Mouse (Mus musculus): ENCODE measurements at regions not wholly inside any gene's neighbourhood (a gene's known extent, or its start where the extent isn't known, plus 50 kb on each side); places are given as distances from the start of the nearest gene placed in this dataset.

DNA sequence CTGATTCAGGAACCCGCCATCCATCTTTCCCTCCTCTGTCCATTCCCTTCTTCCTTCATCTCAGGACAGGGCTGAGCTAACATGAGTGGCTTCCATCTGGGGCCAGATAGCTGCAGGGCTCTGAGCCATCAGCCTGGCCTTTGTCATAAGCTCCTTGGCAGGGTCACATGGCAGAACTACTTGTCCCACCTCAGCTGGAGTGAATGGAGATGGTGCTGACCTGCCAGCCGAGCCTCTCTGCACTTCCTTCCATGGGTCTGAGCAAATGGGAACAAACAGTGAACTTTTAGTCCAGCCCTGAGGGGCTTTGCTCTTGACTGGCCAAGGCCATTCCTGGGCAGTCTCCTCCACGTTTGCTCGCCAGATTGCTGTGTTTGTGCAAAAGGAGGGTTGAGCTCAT, 206.1 kb downstream of the Ttc32 start:
- Histone ChIP-seq H3K36me3 (ENCODE audit: insufficient read depth, low read length) (no peaks in the 10 kb centered on the region), H3K4me1 (ENCODE audit: insufficient read depth, low read length) (no peaks in the 10 kb centered on the region), H3K9ac (replicated peaks; ENCODE audit: low read length) (no peak overlapping the region), H3K27ac (no peak overlapping the region), H3K9me3 (ENCODE audit: low read length) (no peaks in the 10 kb centered on the region), H3K4me3 (ENCODE audit: low read length) (no peak overlapping the region), H3K4me2 (ENCODE audit: low read depth, low read length) (no peak overlapping the region), H3K27me3 (ENCODE audit: insufficient read depth, low read length) (no peaks in the 10 kb centered on the region)
- no peak for ATAC-seq
- no peak for TF ChIP-seq CTCF (IDR thresholded peaks at IDR 0.05; ENCODE audit: low read depth)
- WGBS = 81% methylated on average over 4 of the region's 4 CpGs
- no peak for DNase-seq (ENCODE audit: low spot score)

DNA sequence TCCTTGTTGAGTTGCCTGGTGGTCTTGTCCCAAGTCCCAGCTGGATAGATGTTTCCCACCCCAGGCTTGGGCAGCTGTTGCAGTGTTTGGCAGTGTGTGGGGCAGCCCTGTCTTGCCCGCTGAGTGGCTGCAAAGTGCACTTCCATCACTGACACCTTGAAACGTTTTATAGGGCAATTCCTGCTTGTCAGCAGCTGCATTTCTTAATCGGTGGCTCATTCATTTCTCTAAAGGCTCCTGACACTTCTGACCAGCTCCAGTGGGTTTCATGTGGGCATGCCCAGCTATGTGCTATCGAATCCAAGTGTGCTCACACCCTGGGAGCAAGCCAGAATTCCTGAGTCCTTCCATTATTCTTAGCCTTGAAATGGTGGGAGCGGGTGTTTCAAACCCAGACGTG, 207.7 kb downstream of the Ttc32 start:
- 70% methylated on average over 6 of the region's 6 CpGs for WGBS
- Histone ChIP-seq H3K27me3 (ENCODE audit: insufficient read depth, low read length) (no peaks in the 10 kb centered on the region), H3K4me1 (ENCODE audit: insufficient read depth, low read length) (no peaks in the 10 kb centered on the region), H3K9ac (replicated peaks; ENCODE audit: low read length) (no peak overlapping the region), H3K36me3 (ENCODE audit: insufficient read depth, low read length) (no peaks in the 10 kb centered on the region), H3K4me3 (ENCODE audit: low read length) (no peak overlapping the region), H3K9me3 (ENCODE audit: low read length) (no peaks in the 10 kb centered on the region), H3K27ac (no peak overlapping the region), H3K4me2 (ENCODE audit: low read depth, low read length) (no peak overlapping the region)
- TF ChIP-seq CTCF (IDR thresholded peaks at IDR 0.05; ENCODE audit: low read depth) = no peak
- ATAC-seq = no peak
- no peak for DNase-seq (ENCODE audit: low spot score)

DNA sequence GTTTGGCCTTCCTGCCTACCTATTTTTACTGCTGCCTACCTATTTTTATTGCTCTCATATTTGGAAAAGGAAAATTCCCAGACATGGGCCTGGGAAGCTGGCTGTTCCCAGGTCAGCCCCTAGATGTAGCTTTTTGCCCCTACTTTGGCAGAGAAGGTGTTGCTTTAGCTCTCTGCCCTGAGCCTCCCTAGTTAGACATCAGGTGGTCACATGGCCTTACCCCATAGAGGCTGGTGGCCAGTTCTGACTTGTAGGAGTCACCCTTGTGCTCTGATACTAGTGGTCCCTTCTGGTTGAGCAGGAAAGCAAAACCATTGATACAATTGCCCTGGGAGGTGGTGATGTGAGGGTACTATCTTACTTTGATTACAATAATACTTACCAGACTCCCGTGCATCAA, 208.2 kb downstream of the Ttc32 start:
- no peaks in the 10 kb centered on the region for H3K4me1 ChIP-seq (ENCODE audit: insufficient read depth, low read length)
- H3K9me3 ChIP-seq (ENCODE audit: low read length) = no peaks in the 10 kb centered on the region
- ATAC-seq (no peak), DNase-seq (ENCODE audit: low spot score) (no peak)
- WGBS = 90% methylated on average over 1 of the region's 1 CpGs
- no peaks in the 10 kb centered on the region for H3K27me3 ChIP-seq (ENCODE audit: insufficient read depth, low read length)
- H3K4me2 ChIP-seq (ENCODE audit: low read depth, low read length) = no peak overlapping the region
- no peak overlapping the region for H3K4me3 ChIP-seq (ENCODE audit: low read length)
- TF ChIP-seq CTCF (IDR thresholded peaks at IDR 0.05; ENCODE audit: low read depth) = no peak
- no peak overlapping the region for H3K27ac ChIP-seq
- no peaks in the 10 kb centered on the region for H3K36me3 ChIP-seq (ENCODE audit: insufficient read depth, low read length)
- H3K9ac ChIP-seq (replicated peaks; ENCODE audit: low read length) = no peak overlapping the region

DNA sequence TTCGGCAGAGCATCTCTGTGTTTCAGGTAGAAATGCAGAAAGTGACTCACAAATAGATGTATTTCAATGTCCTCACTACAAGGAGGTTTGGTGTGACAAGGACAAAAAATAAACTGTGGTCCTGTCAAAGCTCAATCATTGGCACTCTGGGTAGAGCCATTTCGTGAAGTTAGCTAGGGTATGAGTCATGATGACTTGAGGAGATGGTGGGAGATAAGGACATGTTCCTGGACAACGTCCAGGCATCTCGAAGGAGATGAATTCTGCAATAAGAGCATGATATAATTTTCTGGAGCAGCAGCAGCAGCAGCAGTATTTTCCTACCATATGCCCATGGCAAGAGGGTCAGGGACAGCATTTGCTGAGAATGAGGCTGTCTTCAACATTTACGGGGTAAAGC, 217.7 kb downstream of the Ttc32 start:
- Histone ChIP-seq H3K4me3 (ENCODE audit: low read length) (no peak overlapping the region), H3K36me3 (ENCODE audit: insufficient read depth, low read length) (no peaks in the 10 kb centered on the region), H3K9me3 (ENCODE audit: low read length) (no peaks in the 10 kb centered on the region), H3K27ac (no peak overlapping the region), H3K4me1 (ENCODE audit: insufficient read depth, low read length) (no peaks in the 10 kb centered on the region), H3K9ac (replicated peaks; ENCODE audit: low read length) (no peak overlapping the region), H3K4me2 (ENCODE audit: low read depth, low read length) (no peak overlapping the region), H3K27me3 (ENCODE audit: insufficient read depth, low read length) (no peaks in the 10 kb centered on the region)
- DNase-seq (ENCODE audit: low spot score) (no peak), ATAC-seq (no peak)
- no peak for TF ChIP-seq CTCF (IDR thresholded peaks at IDR 0.05; ENCODE audit: low read depth)
- 81% methylated on average over 5 of the region's 5 CpGs for WGBS

DNA sequence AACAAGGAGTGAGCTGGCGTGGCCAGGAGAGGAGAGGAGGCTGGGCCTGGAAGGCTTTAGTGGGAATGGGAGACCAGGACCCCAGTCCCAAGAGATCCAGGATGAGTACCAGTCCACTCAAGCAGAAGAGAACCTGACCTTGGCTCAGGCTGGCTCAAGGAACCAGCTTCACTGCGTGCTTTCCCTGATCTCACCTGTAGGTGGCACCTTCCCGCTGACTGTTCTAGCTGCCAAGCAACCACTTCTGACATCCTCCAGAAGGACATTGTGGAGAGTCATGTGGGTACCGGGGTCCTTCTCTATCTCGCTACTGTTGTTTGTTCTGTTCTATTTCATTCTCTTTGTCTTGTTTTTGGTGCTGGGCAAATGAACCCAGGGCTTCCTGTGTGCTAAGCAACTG, 222.0 kb downstream of the Ttc32 start:
- peak; percentile 72 for ATAC-seq
- no peaks in the 10 kb centered on the region for H3K9me3 ChIP-seq (ENCODE audit: low read length)

DNA sequence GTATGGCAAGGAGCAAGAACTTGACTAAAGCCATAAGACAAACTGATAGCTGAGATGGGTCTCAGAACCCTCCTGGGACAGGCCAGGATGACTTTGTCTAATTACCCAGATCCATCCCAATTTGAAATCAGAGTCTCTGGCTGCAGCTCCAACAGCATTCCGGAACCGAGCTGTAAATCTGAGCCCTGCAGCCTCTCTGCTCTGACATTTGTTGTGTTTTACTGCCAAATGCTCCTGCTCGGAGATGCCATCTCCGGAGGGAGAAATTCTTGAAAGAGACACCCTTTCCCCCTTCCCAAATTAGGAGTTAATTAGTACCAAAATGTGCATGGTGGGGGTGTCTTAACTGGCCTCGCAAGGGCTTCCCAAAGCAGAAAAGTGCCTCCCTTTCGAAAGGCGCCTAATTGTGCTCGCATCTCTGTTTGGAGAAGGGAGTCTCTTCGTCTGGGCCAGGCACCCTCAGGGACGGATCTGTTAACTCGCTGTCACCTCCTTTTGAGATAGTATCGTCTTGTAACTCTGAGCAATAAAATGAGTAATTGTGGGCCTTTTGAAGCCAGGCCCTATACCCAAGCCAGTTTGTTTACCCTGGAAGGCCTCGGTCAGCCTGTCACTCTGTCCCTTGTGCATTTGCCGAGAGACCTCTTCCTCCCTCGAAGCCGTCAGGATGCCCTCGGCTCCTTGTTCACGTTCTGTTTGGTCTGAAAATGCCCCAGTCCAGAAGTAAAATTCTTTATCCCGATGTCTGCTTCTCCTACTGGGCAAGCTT, 223.7 kb downstream of the Ttc32 start:
- H3K4me2 ChIP-seq (ENCODE audit: low read depth, low read length) = no peak overlapping the region
- DNase-seq (ENCODE audit: low spot score) (peak; percentile 10), ATAC-seq (no peak)
- H3K36me3 ChIP-seq (ENCODE audit: insufficient read depth, low read length) = no peaks in the 10 kb centered on the region
- no peaks in the 10 kb centered on the region for H3K4me1 ChIP-seq (ENCODE audit: insufficient read depth, low read length)
- H3K4me3 ChIP-seq (ENCODE audit: low read length) = no peak overlapping the region
- TF ChIP-seq CTCF (IDR thresholded peaks at IDR 0.05; ENCODE audit: low read depth) = no peak
- no peak overlapping the region for H3K9ac ChIP-seq (replicated peaks; ENCODE audit: low read length)
- no peaks in the 10 kb centered on the region for H3K27me3 ChIP-seq (ENCODE audit: insufficient read depth, low read length)
- H3K27ac ChIP-seq = no peak overlapping the region
- H3K9me3 ChIP-seq (ENCODE audit: low read length) = no peaks in the 10 kb centered on the region
- WGBS = 49% methylated on average over 19 of the region's 19 CpGs

More for the DNA sequence above, 222.0 kb downstream of the Ttc32 start:
- Histone ChIP-seq H3K27me3 (ENCODE audit: insufficient read depth, low read length) (no peaks in the 10 kb centered on the region), H3K4me1 (ENCODE audit: insufficient read depth, low read length) (no peaks in the 10 kb centered on the region), H3K9ac (replicated peaks; ENCODE audit: low read length) (no peak overlapping the region), H3K27ac (no peak overlapping the region), H3K4me2 (ENCODE audit: low read depth, low read length) (no peak overlapping the region), H3K36me3 (ENCODE audit: insufficient read depth, low read length) (no peaks in the 10 kb centered on the region), H3K4me3 (ENCODE audit: low read length) (no peak overlapping the region)
- 26% methylated on average over 5 of the region's 5 CpGs for WGBS
- TF ChIP-seq CTCF (IDR thresholded peaks at IDR 0.05; ENCODE audit: low read depth) = peak; percentile 71
- peak; percentile 50 for DNase-seq (ENCODE audit: low spot score)

DNA sequence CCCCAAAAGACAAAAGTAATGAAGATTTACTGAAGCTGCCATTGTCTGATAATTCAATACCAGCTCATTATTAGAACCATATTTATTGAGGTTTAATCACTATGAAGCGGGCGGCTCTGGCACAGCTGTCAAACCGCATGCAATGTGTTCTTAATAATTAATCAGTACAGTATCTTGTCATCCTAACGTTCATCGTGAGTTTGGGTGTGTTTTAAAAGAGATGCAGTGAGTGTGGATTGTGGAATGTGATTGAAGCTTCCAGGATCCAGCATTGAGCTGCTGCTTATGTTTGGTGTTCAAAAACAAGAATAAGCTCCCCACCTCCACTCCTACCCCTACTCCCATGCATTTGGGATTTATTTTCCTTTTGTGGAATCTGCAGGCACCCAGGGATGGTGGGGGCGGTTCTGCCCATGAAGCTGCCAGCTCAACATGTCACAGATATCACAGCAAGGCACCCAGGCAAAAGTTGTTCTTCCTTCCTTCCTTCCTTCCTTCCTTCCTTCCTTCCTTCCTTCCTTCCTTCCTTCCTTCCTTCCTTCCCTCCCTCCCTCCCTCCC, 224.6 kb downstream of the Ttc32 start:
- H3K4me3 ChIP-seq (ENCODE audit: low read length) = no peak overlapping the region
- WGBS = 49% methylated on average over 6 of the region's 6 CpGs
- no peaks in the 10 kb centered on the region for H3K36me3 ChIP-seq (ENCODE audit: insufficient read depth, low read length)
- DNase-seq (ENCODE audit: low spot score) (no peak), ATAC-seq (no peak)
- no peaks in the 10 kb centered on the region for H3K4me1 ChIP-seq (ENCODE audit: insufficient read depth, low read length)
- no peak overlapping the region for H3K4me2 ChIP-seq (ENCODE audit: low read depth, low read length)
- no peaks in the 10 kb centered on the region for H3K9me3 ChIP-seq (ENCODE audit: low read length)
- no peaks in the 10 kb centered on the region for H3K27me3 ChIP-seq (ENCODE audit: insufficient read depth, low read length)
- TF ChIP-seq CTCF (IDR thresholded peaks at IDR 0.05; ENCODE audit: low read depth) = no peak
- H3K27ac ChIP-seq = no peak overlapping the region
- no peak overlapping the region for H3K9ac ChIP-seq (replicated peaks; ENCODE audit: low read length)

Measured in hindbrain, postnatal 0 days (tissue).